Mouse (Mus musculus) embryonic facial prominence, embryonic 10.5 days (tissue): ENCODE results near the gene Foxe3. TPM values are rescaled to one million over a fixed set of nuclear protein-coding genes. Genes with fewer than 3 reads are reported as not detected.
A peak's percentile ranks its signal among the peaks of the same experiment; 100 is the strongest.

Experiments
- DNase-seq: peaks from one replicate; pipeline ENCODE4 v3.0.0-alpha.2; 2017; ENCODE audit warnings: low spot score
- H3K27ac ChIP-seq: fragments of 300-500 bp; sonication (generic); replicated peaks from 2 replicates; pipeline ENCODE4 v1.5.1; 2016; ENCODE audit warnings: mild to moderate bottlenecking
- H3K27me3 ChIP-seq: fragments of 300-500 bp; sonication (generic); replicated peaks from 2 replicates; pipeline ENCODE4 v1.6.1; 2016; ENCODE audit warnings: low read depth, mild to moderate bottlenecking; ENCODE audit not compliant: poor library complexity, severe bottlenecking
- H3K36me3 ChIP-seq: fragments of 300-500 bp; sonication (generic); replicated peaks from 2 replicates; pipeline ENCODE4 v1.6.1; 2016; ENCODE audit warnings: mild to moderate bottlenecking, moderate library complexity
- H3K4me1 ChIP-seq: fragments of 300-500 bp; sonication (generic); 2 replicates; pipeline ENCODE4 v1.6.1; 2016
- H3K4me3 ChIP-seq: fragments of 300-500 bp; sonication (generic); 2 replicates; pipeline ENCODE4 v1.5.1; 2016; ENCODE audit warnings: mild to moderate bottlenecking, moderate library complexity
- H3K9me3 ChIP-seq: fragments of 300-500 bp; sonication (generic); 2 replicates; pipeline ENCODE4 v1.6.1; 2016; ENCODE audit warnings: mild to moderate bottlenecking
- WGBS: fragments of 180-500 bp; shearing (Covaris S2); methylation state at CpG from one replicate; pipeline ENCODE4 v1.1.7; 2016; 5-methylcytosine and 5-hydroxymethylcytosine counted together
- polyA plus RNA-seq: library from polyadenylated mRNA; unstranded; fragments of >200 nt; fragmentation: Nextera tagmentation; extraction: Ambion mirVana; gene quantifications from 2 replicates; pipeline ENCODE4 v1.2.1, GENCODE M21; 2016

Foxe3 gene
- polyA plus RNA-seq, 1 experiment from 2014 or later = 1.0 TPM

DNA sequence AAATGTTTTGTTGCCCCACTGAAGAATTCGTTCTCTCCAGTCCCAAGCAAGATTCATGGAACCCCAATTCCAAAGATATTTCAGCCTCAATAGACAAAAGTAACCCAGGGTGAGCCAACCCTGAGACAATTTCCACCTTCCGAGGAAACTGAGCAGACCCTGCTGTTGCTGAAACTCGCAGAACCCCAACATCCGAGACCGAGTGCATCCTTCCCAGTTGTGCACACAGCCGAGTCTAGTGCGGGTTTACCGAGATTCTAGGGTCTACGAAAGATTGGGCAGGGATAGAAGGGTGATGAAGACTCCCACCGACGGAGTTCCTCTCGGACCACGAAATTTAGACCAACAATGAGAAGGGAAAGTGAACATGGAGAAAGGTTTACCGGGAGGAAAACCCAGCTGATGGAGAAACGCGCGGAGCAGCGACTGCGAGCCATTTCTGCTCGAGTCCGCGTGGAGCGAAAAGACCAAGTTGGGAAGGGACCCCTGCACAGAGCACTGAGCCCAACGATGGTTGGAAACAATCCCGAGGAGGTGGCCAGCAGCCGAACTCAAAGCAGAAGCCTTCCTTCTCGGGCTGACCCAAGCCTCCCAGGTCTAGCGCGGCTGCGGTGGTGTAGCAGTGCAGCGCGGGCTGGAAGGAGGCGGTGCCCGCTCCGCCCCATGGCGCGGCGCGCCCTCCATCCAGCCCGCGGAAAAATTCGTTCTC lies 24.0 kb downstream of the Foxe3 start:
- H3K9me3 ChIP-seq = no peaks in the 10 kb centered on the region
- DNase-seq = peak; percentile 70
- under 1% methylated on average over 42 of the region's 42 CpGs for WGBS
- peak overlapping the region; percentile 75 for H3K4me3 ChIP-seq
- H3K27me3 ChIP-seq = peaks cover 100% of the 10 kb centered on the region
- H3K4me1 ChIP-seq = peaks cover 60% of the 10 kb centered on the region
- no peaks in the 10 kb centered on the region for H3K36me3 ChIP-seq
- H3K27ac ChIP-seq = peak overlapping the region; percentile 76

DNA sequence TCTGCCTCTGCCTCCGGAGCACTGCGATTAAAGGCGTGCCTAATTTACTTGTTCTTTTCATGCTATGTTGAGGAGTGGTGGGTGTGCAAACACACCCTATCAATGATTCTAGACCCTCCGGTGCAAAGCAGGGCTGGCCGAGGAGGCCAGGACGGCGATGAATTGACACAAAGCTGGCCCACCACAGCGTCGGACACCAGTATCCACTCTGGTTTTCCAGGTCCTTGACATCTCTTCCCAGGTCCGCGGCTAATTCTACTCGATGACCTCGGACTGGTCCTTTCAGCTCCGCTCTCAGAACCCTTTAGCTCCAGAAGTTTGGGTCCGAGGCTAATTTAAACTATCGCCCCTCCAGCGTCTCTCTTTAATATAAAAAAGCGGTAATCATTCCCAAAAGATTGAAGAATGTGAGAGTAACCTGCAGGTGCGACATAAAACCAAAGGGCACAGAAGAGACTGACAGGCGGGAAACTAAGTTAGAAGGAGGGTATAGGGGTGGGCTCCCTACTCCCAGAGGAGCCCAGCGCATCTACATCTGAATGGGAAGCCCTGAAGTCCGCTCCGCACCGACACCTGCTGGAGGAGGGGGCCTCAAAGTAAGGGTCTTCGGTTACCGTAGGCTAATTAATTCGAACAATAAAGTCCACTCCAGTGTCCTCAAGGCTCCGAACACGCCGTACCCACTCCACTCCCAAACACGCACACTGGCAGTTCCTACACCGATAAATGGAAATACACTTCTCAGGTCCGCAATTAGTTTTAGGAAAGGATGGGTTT lies 24.8 kb downstream of the Foxe3 start:
- 2% methylated on average over 33 of the region's 33 CpGs for whole genome bisulfite sequencing
- H3K4me3 ChIP-seq = peak overlapping the region; percentile 75

GRCm38 (mm10) chr4:114899885-114900284 lies 25.9 kb downstream of the Foxe3 start:
- H3K4me1 ChIP-seq = peaks cover 45% of the 10 kb centered on the region
- H3K4me3 ChIP-seq = peak overlapping the region; percentile 75; the same call in 1 of the 2 replicates
- no peaks in the 10 kb centered on the region for H3K9me3 ChIP-seq
- H3K27ac ChIP-seq = no peak overlapping the region
- H3K36me3 ChIP-seq = no peaks in the 10 kb centered on the region
- 13% methylated on average over 3 of the region's 3 CpGs for WGBS
- H3K27me3 ChIP-seq = peaks cover 99% of the 10 kb centered on the region
- DNase-seq = no peak

More for the DNA sequence above, 24.8 kb downstream of the Foxe3 start:
- Histone ChIP-seq H3K27me3 (peaks cover 100% of the 10 kb centered on the region), H3K27ac (peak overlapping the region; percentile 76), H3K4me1 (peaks cover 56% of the 10 kb centered on the region), H3K36me3 (no peaks in the 10 kb centered on the region), H3K9me3 (no peaks in the 10 kb centered on the region)
- DNase-seq = peak; percentile 49

- peaks cover 92% of the 10 kb centered on the region for H3K27me3 ChIP-seq
- H3K4me3 ChIP-seq = no peak overlapping the region
- no peaks in the 10 kb centered on the region for H3K9me3 ChIP-seq
- no peaks in the 10 kb centered on the region for H3K36me3 ChIP-seq
- H3K27ac ChIP-seq = no peak overlapping the region
- no peak for DNase-seq
- 11% methylated on average over 4 of the region's 4 CpGs for WGBS
- peaks cover 30% of the 10 kb centered on the region for H3K4me1 ChIP-seq
These were observed 28.0 kb downstream of the Foxe3 start for GRCm38 (mm10) chr4:114897853-114898252.

DNA sequence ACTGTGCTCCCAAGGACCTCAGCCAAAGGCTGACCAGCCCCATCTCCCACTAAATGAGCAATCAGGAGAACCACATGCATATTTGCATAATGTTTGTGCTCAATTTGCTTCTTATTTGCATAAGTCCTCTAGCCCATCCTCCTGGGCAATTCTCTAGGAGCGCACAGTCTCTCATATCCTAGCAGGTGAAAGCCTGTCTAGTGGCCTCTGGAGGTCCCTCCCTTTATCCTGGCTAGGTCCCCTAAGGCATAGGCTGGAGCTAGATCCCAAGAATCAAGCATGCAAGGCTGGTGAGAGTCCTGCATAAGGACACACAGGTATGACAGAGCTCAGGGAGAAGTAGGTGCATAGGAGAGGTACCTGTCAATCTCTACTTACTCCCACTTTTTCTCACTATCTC lies 43.6 kb downstream of the Foxe3 start:
- WGBS = 96% methylated on average over 1 of the region's 1 CpGs

GRCm38 (mm10) chr4:114876441-114876972 lies 49.3 kb downstream of the Foxe3 start:
- H3K9me3 ChIP-seq = no peaks in the 10 kb centered on the region
- peak; percentile 22 for DNase-seq
- H3K4me3 ChIP-seq = no peak overlapping the region
- peaks cover 13% of the 10 kb centered on the region for H3K4me1 ChIP-seq
- WGBS = 19% methylated on average over 8 of the region's 8 CpGs
- no peaks in the 10 kb centered on the region for H3K36me3 ChIP-seq
- peaks cover 7% of the 10 kb centered on the region; the same call in 1 of the 2 replicates for H3K27me3 ChIP-seq
- H3K27ac ChIP-seq = no peak overlapping the region

More for the DNA sequence above, 43.6 kb downstream of the Foxe3 start:
- DNase-seq = no peak
- Histone ChIP-seq H3K36me3 (no peaks in the 10 kb centered on the region), H3K27ac (no peak overlapping the region), H3K9me3 (no peaks in the 10 kb centered on the region), H3K4me3 (no peak overlapping the region), H3K4me1 (peaks cover 9% of the 10 kb centered on the region), H3K27me3 (peaks cover 22% of the 10 kb centered on the region)

Other genes with a start within 250 kb of the Foxe3 start
- gene Gm12830, start 104.3 kb downstream of the Foxe3 start, polyA plus RNA-seq = 0.09 TPM in 1 of 2 replicates, not detected in the other
- gene Foxd2, start 17.1 kb downstream of the Foxe3 start, polyA plus RNA-seq = 4.6 and 4.8 TPM in 2 replicates
- 71.8 and 77.6 TPM in 2 replicates for gene Cmpk1, start 61.2 kb upstream of the Foxe3 start, polyA plus RNA-seq
- 19.3 and 20.5 TPM in 2 replicates for gene Stil, start 74.1 kb upstream of the Foxe3 start, polyA plus RNA-seq
- gene Tal1, start 130.4 kb upstream of the Foxe3 start, polyA plus RNA-seq = 1.7 and 1.9 TPM in 2 replicates
- 6.3 and 6.7 TPM in 2 replicates for gene Pdzk1ip1, start 162.7 kb upstream of the Foxe3 start, polyA plus RNA-seq
- gene Cyp4x1, start 208.3 kb upstream of the Foxe3 start, polyA plus RNA-seq = 0.24 and 0.25 TPM in 2 replicates